Mouse (Mus musculus) cerebral cortex, adult 2 months (tissue): ENCODE measurements around the gene Vmn2r98.

Experiments used
- WGBS: fragments of 180-500 bp; shearing (Covaris S2); methylation state at CpG from one replicate; pipeline ENCODE4 v1.1.7; 2018; 5-methylcytosine and 5-hydroxymethylcytosine counted together

Gene Vmn2r98

GRCm38 (mm10) chr17:19053160-19053559 is at the start of gene Vmn2r98:
Vmn2r98 (plus strand) TSS chr17:19053460.

GRCm38 (mm10) chr17:19031441-19031840 is 21.8 kb upstream of the Vmn2r98 start:
- WGBS = 64% methylated on average over 1 of the region's 1 CpGs

GRCm38 (mm10) chr17:19031962-19032361 is 21.3 kb upstream of the Vmn2r98 start:
- 57% methylated on average over 2 of the region's 2 CpGs for WGBS

- 59% methylated on average over 3 of the region's 3 CpGs for WGBS
Measured at GRCm38 (mm10) chr17:19032721-19033120, 20.5 kb upstream of the Vmn2r98 start.
